Comparison of ENCODE assay signal across 22 mouse cellular contexts in the genomic region with DNA sequence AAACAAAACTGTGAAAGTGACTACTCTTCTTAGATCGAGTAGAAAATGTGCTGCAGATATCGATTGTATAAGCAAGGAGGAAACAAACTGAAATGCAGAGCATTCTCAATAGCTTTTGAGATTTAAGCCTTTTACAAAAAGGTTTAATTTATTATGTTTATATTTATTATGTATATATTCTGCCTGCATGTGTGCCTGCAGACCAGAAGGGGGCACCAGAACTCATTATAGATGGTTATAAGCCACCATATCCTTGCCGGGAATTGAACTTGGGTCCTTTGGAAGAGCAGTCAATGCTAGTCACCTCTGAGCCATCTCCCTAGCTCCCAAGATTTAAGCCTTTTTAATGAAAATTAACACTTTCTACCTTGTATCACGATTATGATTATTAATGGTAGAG. TPM values are rescaled to one million over a fixed set of nuclear protein-coding genes. Genes with fewer than 3 reads are reported as not detected.
DNase-seq lines count a peak whose midpoint lies in the region; ATAC-seq and TF ChIP-seq lines count a peak whose summit lies in the region.
"Had no signal": no experiment of that assay in that cellular context is flagged by ENCODE, and none has a peak within 500 bp of the region (broad histone marks: within the 10 kb centered on the region; RNA-seq: fewer than 3 reads in every experiment).

No protein-coding gene starts in this region.

- no peak overlapping the region for H3K4me3 ChIP-seq in layer of hippocampus, adult 2 months
- H3K4me3 ChIP-seq: embryonic facial prominence, embryonic 12.5 days; hindbrain, embryonic 12.5 days; intestine, embryonic 15.5 days; lung, embryonic 15.5 days; neural tube, embryonic 12.5 days had no signal

- ATAC-seq in CD4-positive, CD25-positive, alpha-beta regulatory T cell, adult 4 months: no peak
- ATAC-seq: forebrain, embryonic 16.5 days had no signal

- DNase-seq in CD4-positive, CD25-positive, alpha-beta regulatory T cell, adult 2 months (ENCODE audit: low read depth, low spot score): peak; percentile 2
- no peak for DNase-seq in layer of hippocampus, adult 2 months (ENCODE audit: low spot score in 2 of 2)
- DNase-seq in layer of hippocampus, postnatal 25 days (ENCODE audit: extremely low spot score in 1 of 2, low spot score in 1 of 2): no peak
- DNase-seq in 416B (ENCODE audit: low read depth): peak; percentile 14
- DNase-seq in ZHBTc4 (ENCODE audit: low read depth, low spot score): peak; percentile 23
- no peak for DNase-seq in left cerebral cortex, postnatal 25 days (ENCODE audit: low spot score in 2 of 2)
- no peak for DNase-seq in adrenal gland, postnatal 14 days
- DNase-seq: adrenal gland, postnatal 10 days; cerebellum, adult 18-20 months; heart, adult 11 months; kidney, postnatal 14 days; left cerebral cortex, postnatal 4 days; thymus, postnatal 14 days had no signal

- no peak overlapping the region for H3K27ac ChIP-seq in layer of hippocampus, adult 2 months
- H3K27ac ChIP-seq: hindbrain, embryonic 12.5 days; intestine, embryonic 15.5 days; lung, embryonic 15.5 days; neural tube, embryonic 12.5 days had no signal

- intact Hi-C loops in left cerebral cortex, postnatal 25 days (cut with DNase I): no loop called here

- TF ChIP-seq CTCF in layer of hippocampus, adult 2 months (conservative IDR thresholded peaks at IDR 0.05): peak; percentile 70

RNA-seq across cellular contexts. Expression of gene Pakap, which starts 32.9 kb away (rescaled TPM):
- 1 to 10 TPM; 2.3 to 3.7 TPM for polyA plus RNA-seq in CD4-positive, CD25-positive, alpha-beta regulatory T cell, adult 4 months (2017; shearing (Covaris generic))
- 10 to 100 TPM; 18.6 to 25.8 TPM for total RNA-seq in layer of hippocampus, adult 2 months (2021)
- total RNA-seq in layer of hippocampus, postnatal 25 days (2021): 10 to 100 TPM; 23.4 to 28.3 TPM
- total RNA-seq in left cerebral cortex, postnatal 25 days (2021): 10 to 100 TPM; 15.8 to 18.0 TPM
- total RNA-seq in adrenal gland, postnatal 14 days (2021): 38.0 and 45.8 TPM in 2 replicates
- total RNA-seq: common myeloid progenitor, adult 5-6 weeks; megakaryocyte, adult 5-6 weeks had no signal

Comparison
In these comparisons a context has a peak if more than half of its experiments do, and no peak if none do; other contexts are left out.
1. DNase-seq: peak in CD4-positive, CD25-positive, alpha-beta regulatory T cell, adult 2 months (single experiment), 416B (single experiment) and ZHBTc4 (single experiment); none in layer of hippocampus, adult 2 months (0 of 2), layer of hippocampus, postnatal 25 days (0 of 2), left cerebral cortex, postnatal 25 days (0 of 2) and adrenal gland, postnatal 14 days (single experiment).